Mouse (Mus musculus): ENCODE measurements around the gene Prpf40a. TPM values are rescaled to one million over a fixed set of nuclear protein-coding genes. Genes with fewer than 3 reads are reported as not detected.

Prpf40a gene
- polyA plus RNA-seq, 1 experiment from 2014 or later: 66.6 TPM

DNA sequence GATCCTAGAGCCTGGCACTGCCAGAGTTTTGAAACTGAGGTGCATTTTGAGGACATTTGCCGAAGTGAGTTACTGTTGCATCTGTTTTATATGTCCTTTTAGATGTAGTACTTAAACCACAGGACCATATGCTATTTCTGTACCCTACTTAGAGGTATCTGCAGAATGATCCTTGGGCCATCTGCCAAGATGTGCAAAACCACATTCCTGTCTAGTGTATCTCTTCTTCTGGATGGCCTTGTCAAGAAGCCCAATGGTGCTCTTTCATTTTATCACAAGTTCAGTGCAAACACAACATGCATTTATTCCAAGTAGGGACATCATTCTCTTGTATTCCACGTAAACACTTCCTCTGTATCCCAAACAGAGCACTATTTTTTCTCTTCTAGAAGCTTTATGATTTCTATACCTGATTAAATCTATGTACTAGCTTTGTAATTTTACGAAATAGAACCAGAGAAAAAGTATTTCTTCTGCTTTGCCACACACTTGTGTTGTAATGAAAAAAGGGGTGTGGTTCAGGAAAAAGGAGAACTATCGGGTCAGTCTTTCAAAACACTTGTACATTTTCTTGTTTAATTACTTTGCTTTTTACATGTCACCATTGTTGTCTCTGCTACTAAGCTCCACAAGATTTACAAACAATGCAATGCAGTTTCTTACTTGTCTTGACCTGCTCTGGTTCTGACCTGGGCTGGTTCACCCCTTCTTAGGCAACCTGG lies 9.2 kb upstream of the Prpf40a start:
- H3K27me3 ChIP-seq (replicated peaks; ENCODE audit: control insufficient read depth, insufficient read depth, low read length): no peaks in the 10 kb centered on the region
- no peaks in the 10 kb centered on the region for H3K4me1 ChIP-seq (replicated peaks; ENCODE audit: control insufficient read depth, insufficient read depth, low read length)
- no peak for TF ChIP-seq CTCF (IDR thresholded peaks at IDR 0.05; ENCODE audit: low read depth)
- H3K9ac ChIP-seq (ENCODE audit: low read depth, low read length): no peak overlapping the region
- 85% methylated on average over 4 of the region's 4 CpGs for WGBS
- H3K4me3 ChIP-seq (ENCODE audit: low read depth, low read length): no peak overlapping the region
- H3K36me3 ChIP-seq (ENCODE audit: control insufficient read depth, insufficient read depth): peaks cover 10% of the 10 kb centered on the region
- no peaks in the 10 kb centered on the region for H3K9me3 ChIP-seq (ENCODE audit: control insufficient read depth)
- H3K27ac ChIP-seq (ENCODE audit: low read depth, low read length): no peak overlapping the region
- ATAC-seq: no peak
- H3K4me2 ChIP-seq (replicated peaks; ENCODE audit: low read depth): no peak overlapping the region

DNA sequence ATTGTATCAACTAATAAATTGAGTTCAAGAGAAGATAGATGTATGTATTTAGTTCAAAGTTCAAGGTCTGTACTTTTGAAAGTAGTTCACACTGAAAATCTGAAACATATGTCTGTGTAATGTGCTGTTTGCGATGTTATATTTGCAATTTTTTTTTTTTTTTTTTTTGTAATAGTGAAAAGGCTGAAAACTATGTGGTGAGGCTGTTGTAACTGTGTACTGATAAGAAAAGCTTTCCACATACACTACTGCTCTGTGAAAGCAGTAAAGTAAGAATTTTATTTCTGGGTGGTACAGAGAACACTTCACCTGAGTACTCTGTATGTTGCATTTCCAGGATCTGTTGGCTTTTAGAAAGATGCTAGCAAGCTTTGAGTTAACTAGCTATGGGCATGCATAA lies 8.1 kb upstream of the Prpf40a start:
- Histone ChIP-seq H3K27ac (ENCODE audit: low read depth, low read length) (no peak overlapping the region), H3K4me2 (replicated peaks; ENCODE audit: low read depth) (no peak overlapping the region), H3K27me3 (replicated peaks; ENCODE audit: control insufficient read depth, insufficient read depth, low read length) (no peaks in the 10 kb centered on the region), H3K4me3 (ENCODE audit: low read depth, low read length) (no peak overlapping the region), H3K9me3 (ENCODE audit: control insufficient read depth) (no peaks in the 10 kb centered on the region), H3K4me1 (replicated peaks; ENCODE audit: control insufficient read depth, insufficient read depth, low read length) (no peaks in the 10 kb centered on the region), H3K9ac (ENCODE audit: low read depth, low read length) (no peak overlapping the region), H3K36me3 (ENCODE audit: control insufficient read depth, insufficient read depth) (peaks cover 10% of the 10 kb centered on the region)
- ATAC-seq: no peak
- no peak for TF ChIP-seq CTCF (IDR thresholded peaks at IDR 0.05; ENCODE audit: low read depth)
- WGBS: 83% methylated on average over 1 of the region's 1 CpGs

- Histone ChIP-seq H3K27me3 (replicated peaks; ENCODE audit: control insufficient read depth, insufficient read depth, low read length) (no peaks in the 10 kb centered on the region), H3K9ac (ENCODE audit: low read depth, low read length) (no peak overlapping the region), H3K4me3 (ENCODE audit: low read depth, low read length) (no peak overlapping the region), H3K4me2 (replicated peaks; ENCODE audit: low read depth) (no peak overlapping the region), H3K36me3 (ENCODE audit: control insufficient read depth, insufficient read depth) (peaks cover 10% of the 10 kb centered on the region), H3K9me3 (ENCODE audit: control insufficient read depth) (no peaks in the 10 kb centered on the region), H3K4me1 (replicated peaks; ENCODE audit: control insufficient read depth, insufficient read depth, low read length) (no peaks in the 10 kb centered on the region), H3K27ac (ENCODE audit: low read depth, low read length) (no peak overlapping the region)
- no peak for TF ChIP-seq CTCF (IDR thresholded peaks at IDR 0.05; ENCODE audit: low read depth)
- 93% methylated on average over 10 of the region's 10 CpGs for WGBS
- no peak for ATAC-seq
These were observed 5.3 kb upstream of the Prpf40a start for GRCm38 (mm10) chr2:53196431-53196830.

GRCm38 (mm10) chr2:53192386-53192785 lies 1.3 kb upstream of the Prpf40a start:
- no peaks in the 10 kb centered on the region for H3K9me3 ChIP-seq (ENCODE audit: control insufficient read depth)
- no peak for ATAC-seq
- 1% methylated on average over 20 of the region's 20 CpGs for WGBS
- H3K27me3 ChIP-seq (replicated peaks; ENCODE audit: control insufficient read depth, insufficient read depth, low read length): no peaks in the 10 kb centered on the region
- 0 out of 2 replicates have a peak, but pooled peaks cover 6% of the 10 kb centered on the region for H3K4me1 ChIP-seq (replicated peaks; ENCODE audit: control insufficient read depth, insufficient read depth, low read length)
- TF ChIP-seq CTCF (IDR thresholded peaks at IDR 0.05; ENCODE audit: low read depth): no peak
- peaks cover 6% of the 10 kb centered on the region for H3K36me3 ChIP-seq (ENCODE audit: control insufficient read depth, insufficient read depth)
- peak overlapping the region; percentile 81 for H3K9ac ChIP-seq (ENCODE audit: low read depth, low read length)
- peak overlapping the region; percentile 84 for H3K4me3 ChIP-seq (ENCODE audit: low read depth, low read length)
- peak overlapping the region; percentile 98 for H3K27ac ChIP-seq (ENCODE audit: low read depth, low read length)
- H3K4me2 ChIP-seq (replicated peaks; ENCODE audit: low read depth): peak overlapping the region; percentile 77

DNA sequence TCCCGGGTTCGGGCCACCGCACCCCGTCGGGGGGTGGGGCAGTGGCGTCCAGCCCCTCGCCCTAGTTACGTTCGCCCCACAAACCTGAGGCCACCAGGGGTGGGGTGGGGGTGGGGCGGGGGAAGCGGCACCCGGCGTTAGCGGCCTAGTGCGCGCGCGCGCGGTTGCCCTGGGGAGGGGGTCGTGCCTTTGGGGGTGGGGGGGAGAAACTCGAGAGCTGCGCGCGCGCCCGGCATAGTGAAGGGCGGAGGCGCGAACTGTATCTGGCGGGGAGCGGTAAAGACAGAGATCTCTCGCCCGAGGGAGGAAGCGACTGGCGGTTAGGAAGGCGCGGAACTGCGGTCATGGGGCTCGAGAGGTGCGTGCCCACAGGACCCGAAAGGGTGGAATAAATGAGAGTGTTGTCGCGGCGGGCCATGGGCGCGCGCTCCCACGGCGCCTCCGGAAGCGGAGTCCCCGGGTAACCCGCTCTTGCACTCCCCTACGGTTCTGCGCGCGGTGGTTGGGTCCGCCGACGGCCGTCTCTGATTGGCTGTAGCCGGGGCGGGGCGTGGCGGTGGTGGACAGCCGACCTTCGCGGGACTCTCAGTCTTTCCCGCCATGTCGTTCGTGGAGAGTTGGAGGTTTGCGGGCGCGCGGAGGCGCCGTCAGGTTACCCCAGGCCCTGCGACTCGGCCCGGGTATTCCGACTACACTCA lies 588 bp upstream of the Prpf40a start, which contains the start of gene Arl6ip6:
Gene Arl6ip6 (plus strand): TSS at position 204 of the 698 bp plus-strand sequence.
- peak within 1 kb of the TSS; percentile 77 for H3K4me2 ChIP-seq (replicated peaks; ENCODE audit: low read depth)
- H3K9ac ChIP-seq (ENCODE audit: low read depth, low read length): peak within 1 kb of the TSS; percentile 81
- H3K9me3 ChIP-seq (ENCODE audit: control insufficient read depth): no peaks in the 10 kb centered on the region
- no peaks in the 10 kb centered on the region for H3K27me3 ChIP-seq (replicated peaks; ENCODE audit: control insufficient read depth, insufficient read depth, low read length)
- whole genome bisulfite sequencing: under 1% methylated on average over 80 of the region's 82 CpGs
- H3K36me3 ChIP-seq (ENCODE audit: control insufficient read depth, insufficient read depth): peaks cover 6% of the 10 kb centered on the region
- peak within 1 kb of the TSS; percentile 84 for H3K4me3 ChIP-seq (ENCODE audit: low read depth, low read length)
- no peak for TF ChIP-seq CTCF (IDR thresholded peaks at IDR 0.05; ENCODE audit: low read depth)
- H3K4me1 ChIP-seq (replicated peaks; ENCODE audit: control insufficient read depth, insufficient read depth, low read length): 0 out of 2 replicates have a peak, but pooled peaks cover 6% of the 10 kb centered on the region
- peak; percentile 90 for ATAC-seq
- H3K27ac ChIP-seq (ENCODE audit: low read depth, low read length): peak within 1 kb of the TSS; percentile 98

- Histone ChIP-seq H3K4me1 (replicated peaks; ENCODE audit: control insufficient read depth, insufficient read depth, low read length) (0 out of 2 replicates have a peak, but pooled peaks cover 6% of the 10 kb centered on the region), H3K9ac (ENCODE audit: low read depth, low read length) (no peak overlapping the region), H3K27ac (ENCODE audit: low read depth, low read length) (no peak overlapping the region), H3K36me3 (ENCODE audit: control insufficient read depth, insufficient read depth) (no peaks in the 10 kb centered on the region; the same call in 1 of the 2 replicates), H3K9me3 (ENCODE audit: control insufficient read depth) (no peaks in the 10 kb centered on the region), H3K4me2 (replicated peaks; ENCODE audit: low read depth) (peak overlapping the region; percentile 77), H3K27me3 (replicated peaks; ENCODE audit: control insufficient read depth, insufficient read depth, low read length) (no peaks in the 10 kb centered on the region), H3K4me3 (ENCODE audit: low read depth, low read length) (peak overlapping the region; percentile 84)
- ATAC-seq: no peak
- 60% methylated on average over 3 of the region's 3 CpGs for WGBS
- peak; percentile 55 for TF ChIP-seq CTCF (IDR thresholded peaks at IDR 0.05; ENCODE audit: low read depth)
These were observed 1.3 kb downstream of the Prpf40a start for GRCm38 (mm10) chr2:53189811-53190210.
